Mouse (Mus musculus) kidney, embryonic 15.5 days (tissue): ENCODE measurements around the gene Dennd5b. TPM values are rescaled to one million over a fixed set of nuclear protein-coding genes. Genes with fewer than 3 reads are reported as not detected.

Source experiments
- ATAC-seq: fragments of 200-750 bp; cut with Nextera tagmentation; replicated peaks from 2 replicates; pipeline ENCODE4 v1.8.0; 2017; ENCODE audit warnings: moderate TSS enrichment; ENCODE audit not compliant: low FRiP score
- H3K27ac ChIP-seq: fragments of 300-500 bp; sonication (generic); 2 replicates; pipeline ENCODE4 v1.5.1; 2015; ENCODE audit warnings: mild to moderate bottlenecking, inconsistent platforms
- H3K27me3 ChIP-seq: fragments of 300-500 bp; sonication (generic); 2 replicates; pipeline ENCODE4 v1.6.1; 2015; ENCODE audit warnings: inconsistent platforms
- H3K36me3 ChIP-seq: fragments of 300-500 bp; sonication (generic); 2 replicates; pipeline ENCODE4 v1.6.1; 2015; ENCODE audit warnings: inconsistent platforms
- H3K4me1 ChIP-seq: fragments of 300-500 bp; sonication (generic); 2 replicates; pipeline ENCODE4 v1.6.1; 2015; ENCODE audit warnings: inconsistent platforms
- H3K4me2 ChIP-seq: fragments of 300-500 bp; sonication (generic); 2 replicates; pipeline ENCODE4 v1.6.1; 2015; ENCODE audit warnings: moderate library complexity, mild to moderate bottlenecking, inconsistent platforms
- H3K4me3 ChIP-seq: fragments of 300-500 bp; sonication (generic); replicated peaks from 2 replicates; pipeline ENCODE4 v1.5.1; 2015; ENCODE audit warnings: mild to moderate bottlenecking, inconsistent platforms
- H3K9ac ChIP-seq: fragments of 300-500 bp; sonication (generic); 2 replicates; pipeline ENCODE4 v1.6.1; 2015; ENCODE audit warnings: mild to moderate bottlenecking, inconsistent platforms
- H3K9me3 ChIP-seq: fragments of 300-500 bp; sonication (generic); replicated peaks from 2 replicates; pipeline ENCODE4 v1.6.1; 2016; ENCODE audit warnings: inconsistent platforms
- WGBS: fragments of 180-500 bp; shearing (Covaris S2); methylation state at CpG from one replicate; pipeline ENCODE4 v1.1.7; 2015; ENCODE audit warnings: mixed read lengths; 5-methylcytosine and 5-hydroxymethylcytosine counted together
- polyA plus RNA-seq: library from polyadenylated mRNA; unstranded; fragments of >200 nt; fragmentation: Nextera tagmentation; extraction: Ambion mirVana; gene quantifications from 2 replicates; pipeline ENCODE4 v1.2.1, GENCODE M21; 2015

Gene Dennd5b
- polyA plus RNA-seq, 1 experiment from 2014 or later, result 9.6 TPM

DNA sequence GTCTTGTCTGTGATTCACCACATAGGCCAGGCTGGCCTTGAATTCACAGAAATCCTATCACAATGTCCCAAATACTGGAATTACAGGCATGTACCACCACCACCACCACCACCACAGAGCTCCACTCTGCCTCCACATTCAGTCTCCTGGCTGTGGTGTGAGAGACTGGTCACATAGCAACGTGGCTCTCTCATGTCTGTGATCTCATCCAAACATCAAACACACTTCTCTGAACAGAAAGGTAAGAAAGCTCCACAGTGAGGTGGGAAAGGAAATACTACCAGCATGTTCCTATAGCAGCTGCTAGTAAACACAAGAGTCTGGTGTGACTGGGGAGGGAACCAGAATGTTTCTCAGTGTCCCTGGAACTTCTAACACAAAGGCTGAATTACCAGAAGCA is 140.2 kb downstream of the Dennd5b start:
- Histone ChIP-seq H3K4me2 (no peak overlapping the region), H3K4me3 (no peak overlapping the region), H3K9ac (no peak overlapping the region), H3K36me3 (no peaks in the 10 kb centered on the region), H3K27me3 (no peaks in the 10 kb centered on the region), H3K9me3 (no peaks in the 10 kb centered on the region), H3K27ac (no peak overlapping the region), H3K4me1 (peaks cover 4% of the 10 kb centered on the region; the same call in 1 of the 2 replicates)
- no peak for ATAC-seq
- WGBS, result 23% methylated on average over 1 of the region's 1 CpGs

- Histone ChIP-seq H3K4me1 (peaks cover 4% of the 10 kb centered on the region; the same call in 1 of the 2 replicates), H3K27ac (no peak overlapping the region), H3K4me3 (no peak overlapping the region), H3K36me3 (no peaks in the 10 kb centered on the region), H3K9me3 (no peaks in the 10 kb centered on the region), H3K27me3 (no peaks in the 10 kb centered on the region), H3K4me2 (no peak overlapping the region), H3K9ac (no peak overlapping the region)
- no peak for ATAC-seq
- 59% methylated on average over 4 of the region's 4 CpGs for WGBS
Measured at GRCm38 (mm10) chr6:148959540-148960238, 141.8 kb downstream of the Dennd5b start.

- H3K4me1 ChIP-seq, result peaks cover 4% of the 10 kb centered on the region; the same call in 1 of the 2 replicates
- no peak overlapping the region for H3K27ac ChIP-seq
- ATAC-seq, result no peak
- H3K4me3 ChIP-seq, result no peak overlapping the region
- H3K36me3 ChIP-seq, result no peaks in the 10 kb centered on the region
- H3K27me3 ChIP-seq, result no peaks in the 10 kb centered on the region
- no peak overlapping the region for H3K9ac ChIP-seq
- H3K9me3 ChIP-seq, result no peaks in the 10 kb centered on the region
- WGBS, result 97% methylated on average over 1 of the region's 1 CpGs
- no peak overlapping the region for H3K4me2 ChIP-seq
Measured at GRCm38 (mm10) chr6:148958712-148959111, 142.8 kb downstream of the Dennd5b start.

GRCm38 (mm10) chr6:148957046-148957445 is 144.4 kb downstream of the Dennd5b start:
- no peak overlapping the region for H3K9ac ChIP-seq
- 88% methylated on average over 3 of the region's 3 CpGs for WGBS
- no peak overlapping the region for H3K4me2 ChIP-seq
- H3K27ac ChIP-seq, result no peak overlapping the region
- no peaks in the 10 kb centered on the region for H3K9me3 ChIP-seq
- ATAC-seq, result no peak
- H3K4me3 ChIP-seq, result no peak overlapping the region
- H3K4me1 ChIP-seq, result peaks cover 4% of the 10 kb centered on the region; the same call in 1 of the 2 replicates
- no peaks in the 10 kb centered on the region for H3K36me3 ChIP-seq
- H3K27me3 ChIP-seq, result no peaks in the 10 kb centered on the region

DNA sequence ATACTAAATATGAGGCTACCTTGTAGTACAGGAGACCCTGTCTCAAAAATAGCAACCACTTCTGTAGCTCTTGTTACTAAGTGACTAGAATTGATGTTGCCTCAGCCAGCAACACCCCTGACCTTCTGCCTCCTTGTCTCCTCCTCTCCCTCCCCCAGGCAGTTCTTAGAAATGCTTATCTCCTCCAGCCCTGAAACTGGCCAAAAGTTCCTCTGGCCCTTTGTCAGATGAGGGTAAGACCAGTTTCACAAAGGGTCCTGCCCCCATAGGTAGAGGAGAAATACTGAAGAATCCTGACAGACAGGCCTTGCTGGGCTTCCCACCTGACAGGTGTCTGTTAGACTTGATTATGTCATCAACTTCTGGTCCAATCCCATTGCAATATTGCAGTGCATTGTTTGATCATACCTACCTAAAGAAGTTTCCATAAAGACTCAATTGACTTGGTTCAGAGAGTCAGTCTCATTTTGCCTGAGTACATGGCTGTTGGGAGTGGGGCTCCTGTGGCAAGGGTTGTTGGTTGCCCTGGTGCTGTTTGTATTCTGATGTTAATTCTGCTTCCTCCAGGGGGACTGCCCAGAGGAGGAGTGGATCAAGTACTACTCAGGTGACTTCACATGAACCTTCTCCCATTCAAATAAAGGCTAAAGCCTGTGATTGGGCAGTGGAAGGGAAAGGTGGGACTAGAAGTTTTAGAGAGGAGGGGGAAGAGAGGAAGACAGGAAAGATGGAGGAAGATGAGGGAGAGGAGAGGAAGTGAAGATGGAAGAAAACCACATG is 145.6 kb downstream of the Dennd5b start:
- Histone ChIP-seq H3K27me3 (no peaks in the 10 kb centered on the region), H3K27ac (no peak overlapping the region), H3K4me3 (no peak overlapping the region), H3K36me3 (no peaks in the 10 kb centered on the region), H3K4me1 (peaks cover 4% of the 10 kb centered on the region; the same call in 1 of the 2 replicates), H3K9ac (no peak overlapping the region), H3K9me3 (no peaks in the 10 kb centered on the region), H3K4me2 (no peak overlapping the region)
- ATAC-seq, result no peak

DNA sequence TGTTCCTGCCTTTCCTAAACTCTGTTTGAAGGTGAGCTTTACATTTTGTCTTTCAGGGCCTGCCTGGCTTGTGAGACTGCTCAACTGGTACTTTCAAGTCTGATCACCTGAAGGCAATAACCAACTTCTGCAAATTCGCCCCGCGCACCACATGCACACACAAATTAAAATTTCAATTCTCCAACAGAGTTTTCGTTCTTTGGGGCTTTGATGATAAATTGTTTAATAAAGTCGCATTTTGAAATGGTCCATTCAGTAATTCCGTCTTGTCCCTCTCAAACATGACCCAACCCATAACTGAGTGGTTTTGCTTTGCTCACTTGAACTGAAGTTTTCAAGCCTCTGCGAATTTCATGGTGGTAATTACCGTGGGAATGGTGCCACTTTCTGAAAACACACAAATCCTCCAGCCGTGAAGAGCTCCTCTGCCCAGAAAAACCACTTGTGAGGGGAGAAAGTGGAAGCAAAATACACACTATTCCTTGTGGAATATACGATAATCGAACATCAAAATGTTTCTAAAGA is 154.5 kb downstream of the Dennd5b start:
- no peak; the same call in 1 of the 2 replicates for ATAC-seq
- peak overlapping the region; percentile 80 for H3K4me3 ChIP-seq
- peak overlapping the region; percentile 53 for H3K9ac ChIP-seq
- H3K9me3 ChIP-seq, result no peaks in the 10 kb centered on the region
- peak overlapping the region; percentile 97 for H3K27ac ChIP-seq
- peaks cover 23% of the 10 kb centered on the region for H3K4me1 ChIP-seq
- peak overlapping the region; percentile 79 for H3K4me2 ChIP-seq
- 0 out of 2 replicates have a peak, but pooled peaks cover 5% of the 10 kb centered on the region for H3K36me3 ChIP-seq
- no peaks in the 10 kb centered on the region for H3K27me3 ChIP-seq
- 20% methylated on average over 11 of the region's 11 CpGs for WGBS

DNA sequence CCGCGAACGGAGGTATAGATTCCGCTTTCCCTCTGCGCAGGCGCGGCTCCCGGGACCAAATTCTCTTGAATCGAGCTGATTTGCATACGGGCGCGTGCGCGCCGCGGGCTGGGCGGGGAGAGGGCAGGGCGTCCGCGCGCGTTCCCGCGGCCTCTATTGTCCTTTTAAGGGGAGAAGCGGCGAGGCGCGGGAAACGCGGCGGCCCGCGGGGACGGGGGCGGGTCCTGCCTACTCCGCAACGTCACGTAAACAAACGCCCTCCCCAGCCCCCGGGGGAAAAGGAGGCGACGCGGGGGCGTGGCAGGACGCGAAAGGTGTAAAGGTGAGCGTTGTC is 155.1 kb downstream of the Dennd5b start, which contains the start of gene Sinhcaf:
Gene Sinhcaf, minus strand, starts transcription at position 59 of the 334 bp plus-strand sequence.
- peaks cover 29% of the 10 kb centered on the region for H3K4me1 ChIP-seq
- 0 out of 2 replicates have a peak, but pooled peaks cover 5% of the 10 kb centered on the region for H3K36me3 ChIP-seq
- WGBS, result under 1% methylated on average over 47 of the region's 47 CpGs
- peak within 1 kb of the TSS; percentile 80 for H3K4me3 ChIP-seq
- H3K9me3 ChIP-seq, result no peaks in the 10 kb centered on the region
- peak within 1 kb of the TSS; percentile 97 for H3K27ac ChIP-seq
- peak; percentile 87 for ATAC-seq
- peak within 1 kb of the TSS; percentile 80 for H3K9ac ChIP-seq
- no peaks in the 10 kb centered on the region for H3K27me3 ChIP-seq
- peak within 1 kb of the TSS; percentile 79 for H3K4me2 ChIP-seq

DNA sequence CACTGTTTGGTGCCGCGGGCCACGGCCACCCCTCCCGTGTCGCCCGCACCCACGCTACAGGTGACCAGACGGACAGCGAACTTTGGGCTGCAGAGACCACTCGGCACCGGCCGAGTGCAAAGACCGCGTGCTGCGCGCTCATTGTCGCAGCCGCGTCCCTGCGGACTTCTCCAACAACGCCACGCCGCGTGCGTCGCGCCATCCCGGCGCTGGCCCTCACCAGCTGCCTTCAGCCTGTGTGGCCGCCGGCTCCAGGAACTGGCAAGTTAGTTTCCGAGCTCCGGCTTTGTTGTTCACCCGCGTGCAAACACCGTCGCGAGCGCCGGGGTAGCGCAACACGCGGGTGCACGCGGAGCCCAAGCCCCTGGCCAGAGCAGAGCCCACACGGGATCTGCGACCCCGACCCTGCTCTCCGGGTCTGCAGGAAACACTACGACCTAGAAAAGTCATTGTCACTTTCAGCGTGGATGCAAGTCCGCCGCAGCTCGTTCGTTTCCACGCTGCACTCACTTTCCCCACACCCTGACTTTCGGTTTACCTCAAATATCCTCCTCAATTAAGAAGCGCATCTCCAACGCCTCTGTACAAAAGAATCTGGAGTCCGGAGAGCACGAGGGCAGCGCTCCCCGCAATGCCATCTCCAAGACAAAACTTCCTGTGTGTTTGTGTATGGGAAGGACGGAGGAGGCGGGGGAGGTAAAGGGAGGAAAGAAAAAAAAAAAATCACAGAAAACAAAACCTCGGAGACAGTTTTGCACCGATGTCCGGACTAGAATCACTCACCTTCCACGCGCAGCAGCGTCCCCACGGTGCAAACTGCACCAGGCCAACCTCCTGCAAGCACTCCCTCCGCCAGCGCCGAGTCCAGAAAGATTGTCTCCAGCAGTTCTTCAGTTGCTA is 155.7 kb downstream of the Dennd5b start:
- Histone ChIP-seq H3K9me3 (no peaks in the 10 kb centered on the region), H3K9ac (peak overlapping the region; percentile 80), H3K27me3 (no peaks in the 10 kb centered on the region), H3K4me2 (peak overlapping the region; percentile 79), H3K4me1 (peaks cover 31% of the 10 kb centered on the region), H3K36me3 (0 out of 2 replicates have a peak, but pooled peaks cover 5% of the 10 kb centered on the region), H3K27ac (peak overlapping the region; percentile 97), H3K4me3 (peak overlapping the region; percentile 80)
- WGBS, result under 1% methylated on average over 75 of the region's 75 CpGs
- ATAC-seq, result peak; percentile 22

DNA sequence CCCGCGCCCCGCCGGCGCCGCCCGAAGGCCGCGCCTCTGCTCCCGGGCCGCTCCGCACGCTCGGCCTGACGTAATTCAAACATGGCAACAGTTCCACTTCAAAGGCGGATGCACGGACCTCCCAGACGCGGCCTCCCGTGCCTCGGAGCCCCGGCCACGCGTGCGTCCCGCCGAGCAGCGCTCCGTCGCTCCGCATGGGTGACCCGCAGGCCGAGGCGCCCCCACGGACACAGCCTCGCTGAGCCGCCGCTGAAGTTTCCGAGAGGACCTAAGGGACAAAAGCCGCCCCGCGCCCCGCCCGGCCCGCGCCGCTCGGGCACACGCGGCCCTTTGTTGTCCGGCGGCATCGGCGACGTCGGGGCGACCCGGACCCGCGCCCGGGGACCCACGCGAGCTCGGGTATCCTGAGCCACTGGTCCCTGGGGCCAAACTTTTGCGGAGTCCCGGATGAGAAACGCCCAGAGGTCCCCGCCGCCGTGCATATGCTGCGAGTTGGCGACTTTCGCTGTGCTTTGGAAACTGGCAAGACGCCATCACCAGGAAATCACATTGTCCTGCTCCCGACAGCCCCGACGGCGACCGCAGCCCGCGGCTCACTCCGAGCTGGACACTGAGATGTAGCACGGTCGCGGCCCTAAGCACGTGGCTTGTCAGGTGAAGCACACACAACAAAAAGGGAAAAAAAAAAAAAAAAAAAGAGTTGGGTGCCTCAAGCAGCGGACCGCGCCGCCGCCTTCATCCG is 156.5 kb downstream of the Dennd5b start:
- H3K27me3 ChIP-seq, result no peaks in the 10 kb centered on the region
- peak overlapping the region; percentile 80 for H3K9ac ChIP-seq
- WGBS, result under 1% methylated on average over 91 of the region's 92 CpGs
- peak overlapping the region; percentile 97 for H3K27ac ChIP-seq
- peak overlapping the region; percentile 79 for H3K4me2 ChIP-seq
- peak overlapping the region; percentile 80 for H3K4me3 ChIP-seq
- no peaks in the 10 kb centered on the region for H3K9me3 ChIP-seq
- H3K36me3 ChIP-seq, result peaks cover 6% of the 10 kb centered on the region; the same call in 1 of the 2 replicates
- ATAC-seq, result peak; percentile 61
- H3K4me1 ChIP-seq, result peaks cover 31% of the 10 kb centered on the region

DNA sequence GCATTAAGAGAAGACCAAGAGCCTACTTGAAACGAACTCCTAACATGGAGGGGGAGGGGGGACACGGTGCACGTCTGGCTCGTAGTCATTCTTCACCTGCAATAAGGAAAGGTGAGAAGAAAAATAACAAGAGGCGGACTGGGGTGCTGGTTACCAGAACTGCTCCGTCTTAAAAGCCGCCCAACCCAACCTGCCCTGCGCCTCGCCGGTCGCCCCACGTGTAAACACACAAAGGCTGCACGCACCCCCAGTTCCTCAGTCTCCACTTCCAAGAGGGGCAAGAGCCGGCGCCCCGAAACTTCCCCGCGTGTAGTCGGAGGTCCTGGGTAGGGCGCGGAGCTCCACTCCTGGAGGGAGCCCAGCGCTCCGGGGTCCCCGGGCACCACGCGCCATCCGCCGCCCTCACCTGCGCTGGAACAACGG is 157.1 kb downstream of the Dennd5b start:
- peak overlapping the region; percentile 80 for H3K4me3 ChIP-seq
- H3K27ac ChIP-seq, result peak overlapping the region; percentile 97
- WGBS, result 0% methylated on average over 29 of the region's 30 CpGs
- peak overlapping the region; percentile 79 for H3K4me2 ChIP-seq
- 0 out of 2 replicates have a peak, but pooled peaks have one; percentile 2 for ATAC-seq
- peaks cover 33% of the 10 kb centered on the region for H3K4me1 ChIP-seq
- no peaks in the 10 kb centered on the region for H3K27me3 ChIP-seq
- H3K9me3 ChIP-seq, result no peaks in the 10 kb centered on the region
- peaks cover 12% of the 10 kb centered on the region; the same call in 1 of the 2 replicates for H3K36me3 ChIP-seq
- peak overlapping the region; percentile 80 for H3K9ac ChIP-seq

DNA sequence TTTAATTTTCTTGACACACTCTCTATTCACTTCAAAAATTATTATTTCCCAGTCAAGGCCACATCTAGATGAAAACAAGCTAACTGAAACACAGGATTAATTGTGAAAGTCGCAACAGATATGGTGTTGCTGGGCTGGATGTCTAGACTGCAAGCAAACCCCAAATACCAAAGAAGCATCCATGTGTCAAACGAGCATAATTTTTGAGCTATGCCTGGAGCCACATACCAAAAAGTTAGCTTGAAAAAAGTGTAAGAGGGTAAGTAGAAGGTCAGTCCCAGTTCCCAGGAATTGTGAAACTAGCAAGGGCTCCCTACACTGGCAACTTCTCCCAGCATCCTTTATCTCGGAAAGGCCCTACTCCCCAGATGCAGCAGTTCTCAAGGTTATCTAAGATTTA is 157.8 kb downstream of the Dennd5b start:
- WGBS, result 12% methylated on average over 3 of the region's 3 CpGs
- H3K4me3 ChIP-seq, result peak overlapping the region; percentile 80
- no peak for ATAC-seq
- no peaks in the 10 kb centered on the region for H3K9me3 ChIP-seq
- H3K27me3 ChIP-seq, result no peaks in the 10 kb centered on the region
- H3K27ac ChIP-seq, result peak overlapping the region; percentile 97
- peaks cover 35% of the 10 kb centered on the region for H3K4me1 ChIP-seq
- H3K4me2 ChIP-seq, result peak overlapping the region; percentile 79
- peaks cover 15% of the 10 kb centered on the region; the same call in 1 of the 2 replicates for H3K36me3 ChIP-seq
- H3K9ac ChIP-seq, result peak overlapping the region; percentile 80
